Comparison of ENCODE assay signal across 8 mouse cellular contexts in genomic region chr16:20590680-20591038, GRCm38 (mm10). TPM values are rescaled to one million over a fixed set of nuclear protein-coding genes. Genes with fewer than 3 reads are reported as not detected.
DNase-seq lines count a peak whose midpoint lies in the region; ATAC-seq and TF ChIP-seq lines count a peak whose summit lies in the region.

No protein-coding gene starts in this region.

- H3K36me3 ChIP-seq in heart, postnatal 0 days (replicated peaks; ENCODE audit: control insufficient read depth, insufficient read depth, low read length) = no peaks in the 10 kb centered on the region
- H3K36me3 ChIP-seq in forebrain, embryonic 10.5 days (replicated peaks) = no peaks in the 10 kb centered on the region

- H3K27me3 ChIP-seq in heart, postnatal 0 days (ENCODE audit: control insufficient read depth, insufficient read depth, low read length) = peaks cover 58% of the 10 kb centered on the region
- peaks cover 76% of the 10 kb centered on the region for H3K27me3 ChIP-seq in forebrain, embryonic 10.5 days (ENCODE audit: poor library complexity, severe bottlenecking)

- H3K4me1 ChIP-seq in heart, postnatal 0 days (ENCODE audit: control insufficient read depth, insufficient read depth) = peaks cover 11% of the 10 kb centered on the region; the same call in 1 of the 2 replicates
- H3K4me1 ChIP-seq in forebrain, embryonic 10.5 days = peaks cover 25% of the 10 kb centered on the region

- H3K4me3 ChIP-seq in heart, postnatal 0 days (ENCODE audit: low read depth, low read length) = peak overlapping the region; percentile 52
- H3K4me3 ChIP-seq in forebrain, embryonic 10.5 days = peak overlapping the region; percentile 64

- WGBS in heart, postnatal 0 days = 5% methylated on average over 17 of the region's 17 CpGs
- WGBS in forebrain, embryonic 10.5 days = 2% methylated on average over 17 of the region's 17 CpGs

- intact Hi-C loops in heart, postnatal 25 days (cut with DNase I) = no loop called here

- H3K4me2 ChIP-seq in heart, postnatal 0 days (ENCODE audit: low read depth, low read length) = peak overlapping the region; percentile 75

- no peak for TF ChIP-seq CTCF in heart, postnatal 0 days (IDR thresholded peaks at IDR 0.05; ENCODE audit: low read depth)

- DNase-seq in heart, postnatal 0 days (ENCODE audit: low spot score) = no peak
- DNase-seq in heart, postnatal 25 days (ENCODE audit: low spot score) = no peak
- no peak for DNase-seq in forebrain, embryonic 10.5 days (ENCODE audit: extremely low spot score, low spot score)
- DNase-seq in kidney, postnatal 14 days = peak; percentile 14
- DNase-seq in neural tube, embryonic 10.5 days (ENCODE audit: extremely low spot score, low spot score) = peak; percentile 41
- no peak for DNase-seq in cerebellum, adult 11 months
- DNase-seq in cerebellum, adult 8-10 months = no peak
- no peak for DNase-seq in natural killer cell, adult 2 months (ENCODE audit: low spot score in 2 of 2)

- no peaks in the 10 kb centered on the region for H3K9me3 ChIP-seq in heart, postnatal 0 days (replicated peaks; ENCODE audit: control insufficient read depth, low read length)
- H3K9me3 ChIP-seq in forebrain, embryonic 10.5 days = no peaks in the 10 kb centered on the region

- no peak for TF ChIP-seq EP300 in heart, postnatal 0 days (IDR thresholded peaks at IDR 0.05; ENCODE audit: low read depth)

- H3K9ac ChIP-seq in heart, postnatal 0 days (replicated peaks; ENCODE audit: low read depth, low read length) = no peak overlapping the region

- 0 out of 2 replicates have a peak, but pooled peaks have one; percentile 14 for ATAC-seq in heart, postnatal 0 days (ENCODE audit: insufficient read depth, low read depth)

- H3K27ac ChIP-seq in heart, postnatal 0 days (ENCODE audit: low read depth) = no peak overlapping the region
- H3K27ac ChIP-seq in forebrain, embryonic 10.5 days = no peak overlapping the region

RNA-seq across cellular contexts. Expression of gene Vwa5b2, which starts 1.4 kb away (rescaled TPM):
- 0.46 TPM in 1 of 2 replicates, not detected in the other for total RNA-seq in heart, postnatal 0 days (2014; rRNA removed; ENCODE audit: low replicate concordance)
- 0.04 TPM in 1 of 2 replicates, not detected in the other for polyA plus RNA-seq in heart, postnatal 0 days (2015; fragmentation: Nextera tagmentation; extraction: Ambion mirVana)
- under 1 TPM; 0.20 to 0.23 TPM for total RNA-seq in heart, postnatal 25 days (2021)
- 0.84 and 0.97 TPM in 2 replicates for polyA plus RNA-seq in forebrain, embryonic 10.5 days (2016; fragmentation: Nextera tagmentation; extraction: Ambion mirVana)

RNA-seq across cellular contexts. Expression of gene Eef1akmt4, which starts 20.7 kb away (rescaled TPM):
- 9.5 and 18.9 TPM in 2 replicates for total RNA-seq in heart, postnatal 0 days (2014; rRNA removed; ENCODE audit: low replicate concordance)
- polyA plus RNA-seq in heart, postnatal 0 days (2015; fragmentation: Nextera tagmentation; extraction: Ambion mirVana) = 11.2 and 12.6 TPM in 2 replicates
- 1 to 10 TPM; 5.6 to 6.4 TPM for total RNA-seq in heart, postnatal 25 days (2021)
- polyA plus RNA-seq in forebrain, embryonic 10.5 days (2016; fragmentation: Nextera tagmentation; extraction: Ambion mirVana) = 43.3 and 44.1 TPM in 2 replicates

RNA-seq across cellular contexts. Expression of gene Gm49333, which starts 20.8 kb away (rescaled TPM):
- not detected in 2 replicates for total RNA-seq in heart, postnatal 0 days (2014; rRNA removed; ENCODE audit: low replicate concordance)
- not detected in 2 replicates for polyA plus RNA-seq in heart, postnatal 0 days (2015; fragmentation: Nextera tagmentation; extraction: Ambion mirVana)
- total RNA-seq in heart, postnatal 25 days (2021) = under 1 TPM in 1 of 2 experiments, not detected in 1; 0.16 TPM
- not detected in 2 replicates for polyA plus RNA-seq in forebrain, embryonic 10.5 days (2016; fragmentation: Nextera tagmentation; extraction: Ambion mirVana)

RNA-seq across cellular contexts. Expression of gene Alg3, which starts 20.9 kb away (rescaled TPM):
- 15.3 and 21.6 TPM in 2 replicates for total RNA-seq in heart, postnatal 0 days (2014; rRNA removed; ENCODE audit: low replicate concordance)
- 20.2 and 20.7 TPM in 2 replicates for polyA plus RNA-seq in heart, postnatal 0 days (2015; fragmentation: Nextera tagmentation; extraction: Ambion mirVana)
- total RNA-seq in heart, postnatal 25 days (2021) = 10 to 100 TPM; 11.5 to 12.1 TPM
- 61.9 and 62.6 TPM in 2 replicates for polyA plus RNA-seq in forebrain, embryonic 10.5 days (2016; fragmentation: Nextera tagmentation; extraction: Ambion mirVana)

RNA-seq across cellular contexts. Expression of gene Camk2n2, which starts 30.4 kb away (rescaled TPM):
- 0.31 and 1.5 TPM in 2 replicates for total RNA-seq in heart, postnatal 0 days (2014; rRNA removed; ENCODE audit: low replicate concordance)
- polyA plus RNA-seq in heart, postnatal 0 days (2015; fragmentation: Nextera tagmentation; extraction: Ambion mirVana) = 0.34 and 0.49 TPM in 2 replicates
- under 1 TPM; 0.65 to 0.73 TPM for total RNA-seq in heart, postnatal 25 days (2021)
- 2.4 and 2.5 TPM in 2 replicates for polyA plus RNA-seq in forebrain, embryonic 10.5 days (2016; fragmentation: Nextera tagmentation; extraction: Ambion mirVana)

Comparison
In these comparisons a context has a peak if more than half of its experiments do, and no peak if none do; other contexts are left out.
1. DNase-seq: peak in kidney, postnatal 14 days (single experiment) and neural tube, embryonic 10.5 days (single experiment); none in heart, postnatal 0 days (single experiment), heart, postnatal 25 days (single experiment), forebrain, embryonic 10.5 days (single experiment), cerebellum, adult 11 months (single experiment), cerebellum, adult 8-10 months (single experiment) and natural killer cell, adult 2 months (0 of 2).